Mouse (Mus musculus) stomach, embryonic 16.5 days (tissue): ENCODE data around the gene Cdk13. TPM values are rescaled to one million over a fixed set of nuclear protein-coding genes. Genes with fewer than 3 reads are reported as not detected.

ENCODE experiments used
- ATAC-seq: fragments of 200-750 bp; cut with Nextera tagmentation; 2 replicates; pipeline ENCODE4 v1.8.0; 2017; ENCODE audit warnings: moderate number of reproducible peaks, moderate TSS enrichment; ENCODE audit not compliant: insufficient read depth, low FRiP score
- H3K27ac ChIP-seq: fragments of 300-500 bp; sonication (generic); 2 replicates; pipeline ENCODE4 v1.5.1; 2014; ENCODE audit warnings: low read length
- H3K27me3 ChIP-seq: fragments of 300-500 bp; sonication (generic); 2 replicates; pipeline ENCODE4 v1.6.1; 2014; ENCODE audit warnings: low read length, control low read depth, mixed read lengths; ENCODE audit not compliant: control insufficient read depth, insufficient read depth
- H3K36me3 ChIP-seq: fragments of 300-500 bp; sonication (generic); 2 replicates; pipeline ENCODE4 v1.6.1; 2014; ENCODE audit warnings: low read length; ENCODE audit not compliant: control insufficient read depth, insufficient read depth
- H3K4me1 ChIP-seq: fragments of 300-500 bp; sonication (generic); 2 replicates; pipeline ENCODE4 v1.6.1; 2014; ENCODE audit warnings: low read length, control low read depth, mixed read lengths; ENCODE audit not compliant: control insufficient read depth, insufficient read depth
- H3K4me2 ChIP-seq: fragments of 300-500 bp; sonication (generic); 2 replicates; pipeline ENCODE4 v1.6.1; 2014; ENCODE audit warnings: low read depth, low read length, mixed read lengths
- H3K4me3 ChIP-seq: fragments of 300-500 bp; sonication (generic); replicated peaks from 2 replicates; pipeline ENCODE4 v1.5.1; 2014; ENCODE audit warnings: mild to moderate bottlenecking, low read length
- H3K9ac ChIP-seq: fragments of 300-500 bp; sonication (generic); 2 replicates; pipeline ENCODE4 v1.6.1; 2014; ENCODE audit warnings: low read length
- H3K9me3 ChIP-seq: fragments of 300-500 bp; sonication (generic); replicated peaks from 2 replicates; pipeline ENCODE4 v1.6.1; 2016; ENCODE audit warnings: low read length, control low read depth; ENCODE audit not compliant: control insufficient read depth
- WGBS: fragments of 180-500 bp; shearing (Covaris S2); extraction: QIAGEN DNeasy Blood & Tissue Kit; methylation state at CpG from one replicate; pipeline ENCODE4 v1.1.7; 2014; 5-methylcytosine and 5-hydroxymethylcytosine counted together
- polyA plus RNA-seq: library from polyadenylated mRNA; unstranded; fragments of >200 nt; fragmentation: Nextera tagmentation; extraction: Ambion mirVana; gene quantifications from 2 replicates; pipeline ENCODE4 v1.2.1, GENCODE M21; 2015

Gene Cdk13
- 9.8 and 12.9 TPM in 2 replicates for polyA plus RNA-seq

DNA sequence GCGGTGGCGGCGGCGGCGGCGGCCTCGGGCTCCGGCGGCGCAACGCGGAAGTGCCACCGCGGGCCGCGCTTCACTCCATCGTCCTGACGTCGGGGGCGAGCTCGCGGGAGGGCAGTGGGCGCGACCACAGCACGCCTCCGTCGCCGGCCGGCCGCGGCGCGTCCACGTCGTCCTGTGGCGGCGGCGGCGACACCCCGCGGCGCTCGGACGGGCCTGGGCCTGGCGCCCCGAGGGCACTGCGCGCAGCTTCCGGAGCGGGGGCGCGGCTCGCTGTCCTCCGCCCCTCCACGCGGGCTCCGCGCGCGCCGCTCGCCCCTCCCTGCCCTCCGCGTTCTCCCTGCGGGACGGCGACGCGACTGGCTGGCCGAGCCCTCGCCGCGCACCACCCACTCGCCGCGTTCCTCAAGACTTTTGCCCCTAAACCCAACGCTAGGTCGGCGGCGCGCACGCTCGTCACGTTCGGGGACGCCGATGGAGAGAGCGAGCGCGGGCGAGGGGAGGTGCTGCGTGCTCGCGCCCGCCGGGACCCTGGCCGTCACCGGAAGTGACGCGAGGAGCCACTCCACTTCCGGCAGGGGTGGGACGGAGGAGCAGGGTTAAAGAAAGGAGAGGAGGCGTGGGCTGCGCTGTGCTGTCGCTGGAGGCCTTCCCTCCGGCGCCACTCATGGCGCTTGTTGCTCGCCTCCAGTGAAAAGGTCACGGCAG is at the start of gene Cdk13:
Cdk13 (minus strand) TSS at position 189 of the 705 bp plus-strand sequence.
- peak; percentile 95 for ATAC-seq
- no peaks in the 10 kb centered on the region for H3K9me3 ChIP-seq
- H3K9ac ChIP-seq, result peak within 1 kb of the TSS; percentile 98
- peak within 1 kb of the TSS; percentile 91 for H3K4me2 ChIP-seq
- peak within 1 kb of the TSS; percentile 99 for H3K4me3 ChIP-seq
- under 1% methylated on average over 75 of the region's 110 CpGs for WGBS
- H3K27me3 ChIP-seq, result no peaks in the 10 kb centered on the region
- peaks cover 9% of the 10 kb centered on the region for H3K4me1 ChIP-seq
- H3K36me3 ChIP-seq, result no peaks in the 10 kb centered on the region; the same call in 1 of the 2 replicates
- H3K27ac ChIP-seq, result peak within 1 kb of the TSS; percentile 99

DNA sequence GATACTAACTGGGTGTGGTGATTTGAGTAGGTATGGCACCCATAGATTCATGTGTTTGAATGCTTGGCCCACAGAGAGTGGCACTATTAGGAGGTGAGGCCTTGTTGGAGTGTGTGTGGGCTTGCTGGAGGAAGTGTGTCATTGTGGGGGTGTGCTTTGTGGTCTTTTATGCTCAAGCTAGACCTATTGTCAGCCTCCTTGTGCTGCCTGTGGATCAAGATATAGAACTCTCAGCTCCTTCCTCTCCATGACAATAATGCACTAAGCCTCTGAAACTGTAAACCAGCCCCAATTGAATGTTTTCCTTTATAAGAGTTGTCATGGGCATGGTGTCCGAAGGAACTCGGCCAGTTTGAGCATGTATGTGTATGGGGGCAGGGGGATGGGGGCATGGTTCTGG is 38.4 kb upstream of the Cdk13 start:
- no peak for ATAC-seq
- 81% methylated on average over 2 of the region's 2 CpGs for WGBS
- H3K36me3 ChIP-seq, result no peaks in the 10 kb centered on the region

DNA sequence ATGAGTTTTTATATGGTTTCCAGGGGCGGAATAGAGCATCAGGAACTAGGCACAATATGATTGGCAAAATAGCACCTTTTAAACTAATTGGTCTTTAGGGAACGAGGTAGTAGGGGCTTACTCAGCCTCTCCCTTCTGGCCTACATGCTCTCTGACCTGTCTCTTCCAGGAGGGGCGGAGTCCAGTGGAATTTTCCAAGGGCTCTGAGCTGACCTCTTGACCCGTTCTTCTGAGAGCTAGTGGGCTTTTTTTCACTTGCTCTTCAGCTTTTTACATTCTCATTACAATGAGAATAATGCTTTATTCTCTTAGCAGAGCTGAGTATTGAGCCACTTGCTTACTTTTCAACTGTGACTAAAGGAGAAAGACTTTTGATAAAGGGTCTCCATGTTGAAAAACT is 37.9 kb upstream of the Cdk13 start:
- Histone ChIP-seq H3K9me3 (no peaks in the 10 kb centered on the region), H3K9ac (no peak overlapping the region), H3K4me1 (no peaks in the 10 kb centered on the region), H3K27ac (no peak overlapping the region), H3K4me2 (no peak overlapping the region), H3K36me3 (no peaks in the 10 kb centered on the region), H3K4me3 (no peak overlapping the region), H3K27me3 (no peaks in the 10 kb centered on the region)
- 61% methylated on average over 4 of the region's 4 CpGs for WGBS
- no peak for ATAC-seq

More for the DNA sequence above, 38.4 kb upstream of the Cdk13 start:
- no peak overlapping the region for H3K4me2 ChIP-seq
- no peak overlapping the region for H3K4me3 ChIP-seq
- H3K27me3 ChIP-seq, result no peaks in the 10 kb centered on the region
- H3K4me1 ChIP-seq, result no peaks in the 10 kb centered on the region
- no peaks in the 10 kb centered on the region for H3K9me3 ChIP-seq
- no peak overlapping the region for H3K27ac ChIP-seq
- H3K9ac ChIP-seq, result no peak overlapping the region

DNA sequence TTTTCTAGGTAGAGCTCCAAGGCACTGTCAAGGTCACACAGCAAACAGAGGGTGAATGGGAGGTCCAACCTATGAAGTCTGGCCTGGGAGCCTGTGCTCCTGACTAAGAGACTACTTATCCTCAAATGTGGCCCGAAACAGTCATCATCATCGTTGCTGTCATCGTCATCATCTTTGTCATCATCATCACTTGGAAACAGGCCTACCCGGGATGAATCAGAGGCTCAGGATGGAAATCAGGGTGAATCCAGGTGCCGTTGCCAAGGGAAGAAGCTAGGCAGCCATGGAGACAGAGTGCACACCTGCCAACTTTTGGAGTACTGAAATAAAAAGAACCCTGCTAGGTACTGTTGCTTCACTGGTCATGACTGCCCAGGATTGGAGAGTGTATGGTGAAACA is 34.2 kb upstream of the Cdk13 start:
- no peak for ATAC-seq
- H3K36me3 ChIP-seq, result no peaks in the 10 kb centered on the region
- H3K4me2 ChIP-seq, result no peak overlapping the region
- no peaks in the 10 kb centered on the region for H3K4me1 ChIP-seq
- no peak overlapping the region for H3K9ac ChIP-seq
- H3K27ac ChIP-seq, result no peak overlapping the region
- no peak overlapping the region for H3K4me3 ChIP-seq
- no peaks in the 10 kb centered on the region for H3K9me3 ChIP-seq
- 88% methylated on average over 5 of the region's 5 CpGs for WGBS
- H3K27me3 ChIP-seq, result no peaks in the 10 kb centered on the region

DNA sequence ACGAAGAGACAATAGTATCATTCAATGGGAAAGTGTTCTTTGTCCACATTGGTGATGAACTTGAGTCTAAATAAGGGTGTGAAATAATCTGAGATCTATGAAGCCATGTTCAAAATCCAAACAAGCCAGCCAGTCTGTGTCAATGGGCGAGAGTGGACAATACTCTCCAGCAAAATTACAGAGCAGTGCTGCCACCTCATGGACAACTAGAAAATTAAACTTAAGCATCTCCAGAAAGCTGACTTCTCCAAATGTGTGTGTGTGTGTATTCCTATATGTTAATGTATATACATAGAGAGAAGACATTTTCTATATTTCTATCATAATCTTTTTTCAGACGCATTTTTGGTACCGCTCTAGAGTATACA is 33.6 kb upstream of the Cdk13 start:
- Histone ChIP-seq H3K9ac (no peak overlapping the region), H3K27ac (no peak overlapping the region), H3K36me3 (no peaks in the 10 kb centered on the region), H3K9me3 (no peaks in the 10 kb centered on the region), H3K4me2 (no peak overlapping the region), H3K27me3 (no peaks in the 10 kb centered on the region), H3K4me3 (no peak overlapping the region), H3K4me1 (no peaks in the 10 kb centered on the region)
- 32% methylated on average over 4 of the region's 4 CpGs for WGBS
- peak; percentile 53; the same call in 1 of the 2 replicates for ATAC-seq

DNA sequence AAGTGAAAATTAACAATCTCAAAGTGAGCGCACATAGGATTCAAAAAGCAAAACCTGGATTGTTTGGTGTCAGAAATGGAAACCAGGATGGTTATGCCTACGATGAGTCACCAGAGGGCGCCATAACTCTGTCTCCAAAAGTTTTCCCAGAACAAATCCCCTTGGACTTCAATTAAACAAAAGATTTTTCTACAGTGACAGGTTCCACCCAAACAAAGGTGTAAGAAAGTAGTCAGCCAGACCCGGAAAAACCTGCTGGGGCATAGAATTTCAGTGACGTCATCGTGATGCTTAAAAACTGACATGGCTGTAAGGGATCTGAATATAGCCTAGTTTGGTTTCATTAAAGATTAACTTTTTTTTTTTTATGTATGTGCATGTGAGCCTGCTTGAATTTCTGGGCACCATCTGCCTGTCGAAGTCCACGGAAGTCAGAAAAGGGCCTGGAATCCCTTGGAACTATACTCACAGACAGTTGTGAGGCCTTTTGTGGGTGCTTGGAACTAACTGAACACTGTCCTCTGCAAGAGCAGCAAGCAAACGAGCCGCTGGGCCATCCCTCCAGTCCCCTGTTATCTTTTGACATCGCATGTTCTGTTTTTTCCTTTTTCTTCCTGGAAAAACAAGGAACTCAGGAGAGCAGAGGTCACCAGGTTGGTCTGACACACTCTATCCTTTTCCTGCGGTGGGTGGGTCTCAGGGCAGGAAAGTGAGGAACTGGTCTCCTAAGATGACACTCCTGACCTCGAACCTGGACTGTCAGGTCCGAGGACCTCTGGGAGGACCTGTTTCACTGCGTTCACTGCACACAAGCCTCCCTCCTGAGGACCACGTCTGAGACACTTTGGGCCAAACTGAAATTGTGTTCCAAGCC is 33.0 kb upstream of the Cdk13 start:
- no peak overlapping the region for H3K4me3 ChIP-seq
- H3K4me1 ChIP-seq, result no peaks in the 10 kb centered on the region
- H3K36me3 ChIP-seq, result no peaks in the 10 kb centered on the region
- peak overlapping the region; percentile 27; the same call in 1 of the 2 replicates for H3K4me2 ChIP-seq
- H3K9ac ChIP-seq, result no peak overlapping the region
- H3K27me3 ChIP-seq, result no peaks in the 10 kb centered on the region
- peak overlapping the region; percentile 56; the same call in 1 of the 2 replicates for H3K27ac ChIP-seq
- 30% methylated on average over 16 of the region's 16 CpGs for WGBS
- H3K9me3 ChIP-seq, result no peaks in the 10 kb centered on the region
- peak; percentile 82 for ATAC-seq

DNA sequence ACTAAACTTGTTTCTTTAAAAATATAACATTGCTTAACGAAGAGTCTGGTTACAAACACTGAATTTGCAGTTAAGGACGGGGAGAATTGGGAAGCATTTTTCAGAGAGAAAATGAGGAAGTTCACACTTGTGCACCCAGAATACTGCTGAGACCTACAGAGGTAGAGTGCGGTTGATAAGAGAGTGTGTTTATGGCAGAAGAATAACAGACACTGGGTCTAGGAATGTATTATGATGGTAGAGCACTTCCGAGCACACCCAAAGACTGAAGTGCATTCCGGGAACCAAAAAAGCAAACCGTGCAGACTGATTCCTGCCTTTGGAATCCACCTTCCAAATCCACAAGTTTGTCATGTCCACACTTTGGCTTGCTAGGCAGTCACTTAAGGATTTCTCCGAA is 31.9 kb upstream of the Cdk13 start:
- H3K4me3 ChIP-seq, result no peak overlapping the region
- no peak overlapping the region for H3K27ac ChIP-seq
- no peaks in the 10 kb centered on the region for H3K9me3 ChIP-seq
- no peaks in the 10 kb centered on the region for H3K27me3 ChIP-seq
- ATAC-seq, result no peak
- 76% methylated on average over 7 of the region's 7 CpGs for WGBS
- no peaks in the 10 kb centered on the region for H3K4me1 ChIP-seq
- no peak overlapping the region for H3K4me2 ChIP-seq
- H3K36me3 ChIP-seq, result no peaks in the 10 kb centered on the region
- no peak overlapping the region for H3K9ac ChIP-seq

DNA sequence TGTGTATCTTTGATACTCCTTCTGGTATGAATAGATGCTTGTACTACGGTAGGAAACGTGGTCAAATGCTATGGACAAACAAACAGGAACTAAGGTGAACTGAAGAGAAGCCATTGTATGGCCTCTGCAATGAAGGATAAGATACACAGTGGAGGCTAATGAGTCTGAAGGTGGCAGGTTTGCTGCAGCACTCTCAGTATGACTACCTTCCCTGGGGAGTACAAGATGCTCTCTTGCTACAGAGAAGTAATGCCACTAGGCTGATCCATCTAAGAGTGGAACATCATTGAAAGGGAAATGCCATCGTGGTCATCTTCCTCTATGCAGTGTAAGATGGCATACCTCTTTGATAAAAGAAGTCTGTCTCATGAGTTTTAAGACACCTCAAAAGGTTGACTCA is 28.0 kb upstream of the Cdk13 start:
- no peaks in the 10 kb centered on the region for H3K4me1 ChIP-seq
- no peak overlapping the region for H3K4me2 ChIP-seq
- H3K27ac ChIP-seq, result no peak overlapping the region
- H3K27me3 ChIP-seq, result no peaks in the 10 kb centered on the region
- H3K9ac ChIP-seq, result no peak overlapping the region
- no peak overlapping the region for H3K4me3 ChIP-seq
- H3K9me3 ChIP-seq, result no peaks in the 10 kb centered on the region
- WGBS, result 73% methylated on average over 3 of the region's 3 CpGs
- no peak for ATAC-seq
- no peaks in the 10 kb centered on the region for H3K36me3 ChIP-seq

DNA sequence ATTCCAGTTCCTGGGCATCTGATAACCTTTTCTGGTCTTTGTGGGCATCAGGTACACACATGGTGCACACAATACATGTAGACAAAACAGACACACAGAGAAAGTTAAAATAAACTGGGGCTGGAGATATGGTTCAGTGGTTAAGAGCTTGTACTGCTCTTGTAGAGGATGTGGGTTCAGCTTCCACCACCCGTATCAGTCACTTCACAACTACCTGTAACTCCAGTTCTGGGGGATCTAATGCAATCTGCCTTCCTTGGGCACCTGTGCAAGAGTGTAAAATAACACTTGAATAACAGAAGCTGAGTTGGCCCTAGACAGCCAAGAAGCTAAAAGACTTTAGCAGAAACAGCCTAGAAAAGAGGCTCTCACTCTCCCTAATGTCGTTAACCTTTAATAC is 12.3 kb upstream of the Cdk13 start:
- Histone ChIP-seq H3K9me3 (no peaks in the 10 kb centered on the region), H3K36me3 (no peaks in the 10 kb centered on the region), H3K4me2 (no peak overlapping the region), H3K4me3 (no peak overlapping the region), H3K9ac (no peak overlapping the region), H3K27me3 (no peaks in the 10 kb centered on the region), H3K4me1 (no peaks in the 10 kb centered on the region), H3K27ac (no peak overlapping the region)
- ATAC-seq, result no peak
- 89% methylated on average over 2 of the region's 2 CpGs for WGBS
